Mouse (Mus musculus): ENCODE results near the gene Rgl2.

DNA sequence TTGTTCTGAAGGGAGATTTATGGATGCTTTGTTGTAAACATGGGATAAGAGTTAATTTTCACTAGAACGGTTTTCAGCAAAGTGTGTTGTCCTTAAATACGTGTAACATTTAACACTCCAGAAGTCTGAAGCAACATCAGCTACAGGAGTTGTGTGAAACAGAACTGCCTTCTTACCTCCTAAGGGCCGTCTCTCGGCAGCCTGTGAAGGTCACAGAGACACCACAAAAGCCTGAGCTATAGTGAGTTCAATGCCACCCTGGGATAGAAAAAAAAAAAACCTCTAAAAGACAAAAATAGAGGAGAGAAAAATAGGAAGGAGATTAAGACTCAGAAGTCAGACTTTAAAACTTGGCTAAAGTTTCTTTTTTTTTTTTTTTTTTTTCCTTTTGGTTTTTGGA, 27.3 kb upstream of the Rgl2 start:
- no peak for TF ChIP-seq CTCF (IDR thresholded peaks at IDR 0.05; ENCODE audit: insufficient read depth, low read length)
- TF ChIP-seq POLR2A (IDR thresholded peaks at IDR 0.05; ENCODE audit: borderline replicate concordance, extremely low read depth, low read depth, low read length): no peak
